Mouse (Mus musculus) liver, adult 2 months (tissue): ENCODE measurements at regions not wholly inside any gene's neighbourhood (a gene's known extent, or its start where the extent isn't known, plus 50 kb on each side); places are given as distances from the start of the nearest gene placed in this dataset.

Experiments used
- CTCF ChIP-seq: fragments of 200-500 bp; IDR thresholded peaks from 2 replicates; pipeline ENCODE4 v1.5.1; 2011; ENCODE audit warnings: low read depth, low read length, control low read depth
- POLR2A ChIP-seq: fragments of 200-500 bp; IDR thresholded peaks from 2 replicates; pipeline ENCODE4 v1.6.1; 2011; ENCODE audit warnings: low read length, control low read depth; ENCODE audit not compliant: insufficient read depth; ENCODE audit errors: extremely low read depth

DNA sequence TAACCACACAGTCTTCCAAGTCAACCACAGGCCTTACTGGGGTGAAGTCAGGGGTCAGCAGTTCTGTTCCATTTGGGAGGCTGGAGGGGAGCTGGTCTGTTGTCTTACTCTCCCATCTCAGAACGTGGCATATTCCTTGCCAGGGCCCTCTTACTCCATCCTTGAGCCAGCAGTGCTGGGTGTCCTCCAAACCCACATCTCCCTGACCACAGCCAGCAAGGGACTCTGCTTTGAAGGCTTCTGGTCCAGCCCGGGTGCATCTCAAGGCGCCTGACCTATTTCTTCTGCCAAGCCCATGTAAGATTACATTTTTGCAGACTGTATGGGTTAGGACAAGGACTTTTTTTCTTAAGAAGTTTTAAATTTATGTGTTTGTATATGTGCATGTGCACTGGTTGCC is 100.1 kb upstream of the Klf14 start:
- TF ChIP-seq POLR2A (no peak), CTCF (no peak)
